Mouse (Mus musculus): ENCODE data around the gene Snx6. TPM values are rescaled to one million over a fixed set of nuclear protein-coding genes. Genes with fewer than 3 reads are reported as not detected.
"Not testable (repeated sequence)": the region's sequence is repeated elsewhere in the genome, so short reads cannot be mapped to it uniquely, and the experiment has no call there.

Snx6 gene
- polyA plus RNA-seq, 1 experiment from 2014 or later = 186 TPM

DNA sequence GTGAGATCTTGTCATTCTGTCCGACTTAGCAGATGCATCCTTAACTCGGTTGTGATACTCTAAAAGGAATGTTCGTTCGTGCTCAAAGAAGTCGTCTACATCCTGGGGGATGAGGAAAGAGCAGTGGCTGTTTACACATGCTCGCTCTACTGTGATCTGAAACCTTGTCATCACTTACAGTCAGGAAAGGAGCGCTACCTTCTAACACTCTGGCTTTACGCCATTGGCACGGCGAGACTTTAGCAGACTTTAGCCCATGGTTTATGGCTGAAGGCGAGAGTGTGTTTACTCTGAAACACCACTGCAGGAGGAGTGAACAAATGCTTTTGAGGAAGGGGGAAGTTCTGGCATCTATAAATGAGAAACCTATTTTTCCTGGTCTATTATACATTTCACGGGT is 31.9 kb downstream of the Snx6 start:
- Histone ChIP-seq H3K4me2 (no peak overlapping the region), H3K9me3 (ENCODE audit: low read depth, low read length) (no peaks in the 10 kb centered on the region), H3K4me1 (ENCODE audit: insufficient read depth) (no peaks in the 10 kb centered on the region), H3K9ac (no peak overlapping the region), H3K4me3 (ENCODE audit: low read depth, low read length) (no peak overlapping the region), H3K36me3 (ENCODE audit: insufficient read depth) (peaks cover 84% of the 10 kb centered on the region), H3K27ac (ENCODE audit: low read depth) (no peak overlapping the region), H3K27me3 (ENCODE audit: insufficient read depth, low read length) (no peaks in the 10 kb centered on the region)
- ATAC-seq (ENCODE audit: insufficient read depth) (no peak), DNase-seq (no peak)
- 86% methylated on average over 12 of the region's 12 CpGs for WGBS
- no peak for TF ChIP-seq CTCF (IDR thresholded peaks at IDR 0.05; ENCODE audit: low read depth)

GRCm38 (mm10) chr12:54760676-54761075 is 34.8 kb downstream of the Snx6 start:
- ATAC-seq (ENCODE audit: insufficient read depth) (no peak), DNase-seq (no peak)
- H3K27me3 ChIP-seq (ENCODE audit: insufficient read depth, low read length) = no peaks in the 10 kb centered on the region
- H3K36me3 ChIP-seq (ENCODE audit: insufficient read depth) = peaks cover 86% of the 10 kb centered on the region
- WGBS = 98% methylated on average over 1 of the region's 1 CpGs
- H3K9ac ChIP-seq = no peak overlapping the region
- no peaks in the 10 kb centered on the region for H3K9me3 ChIP-seq (ENCODE audit: low read depth, low read length)
- no peak overlapping the region for H3K4me3 ChIP-seq (ENCODE audit: low read depth, low read length)
- no peak overlapping the region for H3K27ac ChIP-seq (ENCODE audit: low read depth)
- no peaks in the 10 kb centered on the region for H3K4me1 ChIP-seq (ENCODE audit: insufficient read depth)
- no peak for TF ChIP-seq CTCF (IDR thresholded peaks at IDR 0.05; ENCODE audit: low read depth)
- H3K4me2 ChIP-seq = no peak overlapping the region

- TF ChIP-seq CTCF (IDR thresholded peaks at IDR 0.05; ENCODE audit: low read depth) = peak; percentile 27
- ATAC-seq (ENCODE audit: insufficient read depth) (no peak), DNase-seq (no peak)
- no peaks in the 10 kb centered on the region for H3K9me3 ChIP-seq (ENCODE audit: low read depth, low read length)
- no peaks in the 10 kb centered on the region for H3K4me1 ChIP-seq (ENCODE audit: insufficient read depth)
- no peak overlapping the region for H3K27ac ChIP-seq (ENCODE audit: low read depth)
- H3K4me3 ChIP-seq (ENCODE audit: low read depth, low read length) = no peak overlapping the region
- H3K9ac ChIP-seq = no peak overlapping the region
- H3K36me3 ChIP-seq (ENCODE audit: insufficient read depth) = peaks cover 82% of the 10 kb centered on the region
- WGBS = 93% methylated on average over 2 of the region's 2 CpGs
- no peaks in the 10 kb centered on the region for H3K27me3 ChIP-seq (ENCODE audit: insufficient read depth, low read length)
- H3K4me2 ChIP-seq = no peak overlapping the region
These were observed 36.7 kb downstream of the Snx6 start for GRCm38 (mm10) chr12:54758846-54759245.

- no peaks in the 10 kb centered on the region for H3K9me3 ChIP-seq (ENCODE audit: low read depth, low read length)
- H3K27me3 ChIP-seq (ENCODE audit: insufficient read depth, low read length) = no peaks in the 10 kb centered on the region
- WGBS = 94% methylated on average over 8 of the region's 8 CpGs
- H3K9ac ChIP-seq = no peak overlapping the region
- DNase-seq (no peak), ATAC-seq (ENCODE audit: insufficient read depth) (no peak)
- peaks cover 65% of the 10 kb centered on the region for H3K36me3 ChIP-seq (ENCODE audit: insufficient read depth)
- H3K4me2 ChIP-seq = no peak overlapping the region
- H3K4me1 ChIP-seq (ENCODE audit: insufficient read depth) = no peaks in the 10 kb centered on the region
- TF ChIP-seq CTCF (IDR thresholded peaks at IDR 0.05; ENCODE audit: low read depth) = no peak
- no peak overlapping the region for H3K27ac ChIP-seq (ENCODE audit: low read depth)
- H3K4me3 ChIP-seq (ENCODE audit: low read depth, low read length) = no peak overlapping the region
These were observed 46.9 kb downstream of the Snx6 start for GRCm38 (mm10) chr12:54748647-54749046.

DNA sequence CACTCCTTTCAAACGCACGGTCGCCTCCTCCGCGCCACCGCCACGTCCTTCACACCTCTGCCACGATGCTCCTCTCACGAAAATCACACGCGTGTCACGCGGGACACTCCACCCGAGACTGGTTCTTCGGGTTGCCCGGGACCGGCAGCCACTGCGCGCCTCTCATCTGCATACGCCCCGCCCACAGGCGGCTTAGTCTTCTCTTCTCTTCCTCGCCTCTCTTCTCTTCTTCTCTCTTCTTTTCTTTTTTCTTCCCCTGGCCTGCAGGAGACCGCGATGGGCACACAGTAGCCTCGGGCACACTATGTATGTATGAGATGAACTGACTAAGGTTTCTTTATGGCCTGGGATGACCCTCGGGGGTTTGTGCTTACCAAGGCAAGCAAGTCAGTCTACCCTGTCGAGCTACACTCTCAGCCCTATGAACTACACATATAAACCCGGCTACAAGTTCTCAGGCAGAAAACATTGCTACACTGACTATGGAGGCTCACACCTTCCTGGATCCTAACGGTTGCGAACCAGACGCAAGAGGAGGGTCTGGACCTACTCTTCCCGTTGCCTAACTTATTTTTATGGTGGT is 56.8 kb downstream of the Snx6 start:
- not testable (repeated sequence) for H3K4me3 ChIP-seq (ENCODE audit: low read depth, low read length); H3K27me3 ChIP-seq (ENCODE audit: insufficient read depth, low read length); H3K36me3 ChIP-seq (ENCODE audit: insufficient read depth); H3K9ac ChIP-seq; H3K4me1 ChIP-seq (ENCODE audit: insufficient read depth); DNase-seq; H3K9me3 ChIP-seq (ENCODE audit: low read depth, low read length); H3K27ac ChIP-seq (ENCODE audit: low read depth); H3K4me2 ChIP-seq
- WGBS = 0% methylated on average over 9 of the region's 33 CpGs
- peak; percentile 48 for ATAC-seq (ENCODE audit: insufficient read depth)

DNA sequence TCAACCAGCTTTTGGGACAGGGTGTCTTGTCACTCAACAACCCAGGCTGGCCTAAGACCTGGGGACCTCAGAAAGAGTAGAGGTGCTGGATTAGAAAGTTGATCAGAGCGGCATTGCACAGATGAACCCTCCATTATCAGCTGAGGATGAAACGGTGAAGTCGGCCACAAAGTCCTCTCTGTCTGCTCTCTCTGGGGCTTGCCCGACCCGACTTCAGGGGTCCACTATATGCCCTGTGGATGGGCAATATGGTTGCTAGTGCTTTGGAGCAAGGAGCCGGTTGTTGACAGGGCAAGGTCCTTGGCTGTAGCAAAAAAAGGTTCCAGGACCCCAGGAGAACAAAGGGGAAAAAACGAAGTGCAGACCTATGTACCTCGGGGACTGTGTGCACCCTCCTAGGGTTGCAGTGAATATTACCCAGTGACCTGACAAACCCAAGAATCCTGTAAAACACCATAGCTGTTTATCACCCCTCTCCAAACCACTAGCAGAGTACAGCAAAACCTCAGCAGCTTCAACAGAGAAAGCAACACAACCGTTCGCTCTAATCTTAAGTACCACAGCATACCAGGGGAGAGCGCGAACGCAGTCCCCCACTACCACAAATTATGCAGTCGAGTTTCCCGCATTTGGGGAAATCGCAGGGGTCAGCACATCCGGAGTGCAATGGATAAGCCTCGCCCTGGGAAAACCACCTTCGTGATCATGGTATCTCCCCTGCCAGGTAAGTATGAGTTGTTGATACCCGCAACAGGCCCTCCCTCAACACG is 57.4 kb downstream of the Snx6 start:
- H3K27me3 ChIP-seq (ENCODE audit: insufficient read depth, low read length); H3K4me3 ChIP-seq (ENCODE audit: low read depth, low read length); H3K9ac ChIP-seq; H3K36me3 ChIP-seq (ENCODE audit: insufficient read depth); H3K27ac ChIP-seq (ENCODE audit: low read depth); H3K4me1 ChIP-seq (ENCODE audit: insufficient read depth); DNase-seq; H3K9me3 ChIP-seq (ENCODE audit: low read depth, low read length); H3K4me2 ChIP-seq: not testable (repeated sequence)
- WGBS = no CpG with 5 or more reads among the region's 21 CpGs
- ATAC-seq (ENCODE audit: insufficient read depth) = peak; percentile 90

DNA sequence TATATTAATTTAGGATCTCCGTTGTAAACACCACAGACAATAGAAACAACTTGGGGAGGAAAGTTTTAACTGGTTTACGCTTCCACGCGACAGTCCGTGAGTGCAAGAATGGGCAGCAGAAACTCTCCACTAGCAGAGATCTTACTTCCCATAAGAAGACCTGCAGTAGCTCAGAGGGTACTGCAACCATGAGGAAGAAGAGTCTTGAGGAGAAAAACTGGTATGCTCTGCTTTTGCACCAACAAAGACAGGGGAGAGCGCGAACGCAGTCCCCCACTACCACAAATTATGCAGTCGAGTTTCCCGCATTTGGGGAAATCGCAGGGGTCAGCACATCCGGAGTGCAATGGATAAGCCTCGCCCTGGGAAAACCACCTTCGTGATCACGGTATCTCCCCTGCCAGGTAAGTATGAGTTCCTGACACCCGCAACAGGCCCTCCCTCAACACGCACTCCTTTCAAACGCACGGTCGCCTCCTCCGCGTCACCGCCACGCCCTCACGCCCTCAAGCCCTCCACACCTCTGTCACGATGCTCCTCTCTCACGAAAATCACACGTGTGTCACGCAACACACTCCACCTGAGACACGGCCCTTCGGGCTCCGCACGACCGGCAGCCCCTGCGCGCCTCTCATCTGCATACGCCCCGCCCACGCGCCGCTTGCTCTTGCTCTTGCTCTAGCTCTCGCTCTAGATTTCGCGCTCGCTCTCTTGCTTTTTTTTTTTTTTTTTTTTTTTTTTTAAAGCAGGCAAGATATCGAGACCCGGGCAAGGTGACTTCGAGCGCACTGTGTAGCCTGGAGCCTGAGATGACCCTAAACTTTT is 61.0 kb downstream of the Snx6 start:
- not testable (repeated sequence) for DNase-seq; H3K27ac ChIP-seq (ENCODE audit: low read depth); H3K4me3 ChIP-seq (ENCODE audit: low read depth, low read length); H3K27me3 ChIP-seq (ENCODE audit: insufficient read depth, low read length); H3K4me2 ChIP-seq; H3K9ac ChIP-seq; H3K36me3 ChIP-seq (ENCODE audit: insufficient read depth); H3K9me3 ChIP-seq (ENCODE audit: low read depth, low read length); H3K4me1 ChIP-seq (ENCODE audit: insufficient read depth)
- ATAC-seq (ENCODE audit: insufficient read depth) = peak; percentile 48
- WGBS = 0% methylated on average over 2 of the region's 49 CpGs

DNA sequence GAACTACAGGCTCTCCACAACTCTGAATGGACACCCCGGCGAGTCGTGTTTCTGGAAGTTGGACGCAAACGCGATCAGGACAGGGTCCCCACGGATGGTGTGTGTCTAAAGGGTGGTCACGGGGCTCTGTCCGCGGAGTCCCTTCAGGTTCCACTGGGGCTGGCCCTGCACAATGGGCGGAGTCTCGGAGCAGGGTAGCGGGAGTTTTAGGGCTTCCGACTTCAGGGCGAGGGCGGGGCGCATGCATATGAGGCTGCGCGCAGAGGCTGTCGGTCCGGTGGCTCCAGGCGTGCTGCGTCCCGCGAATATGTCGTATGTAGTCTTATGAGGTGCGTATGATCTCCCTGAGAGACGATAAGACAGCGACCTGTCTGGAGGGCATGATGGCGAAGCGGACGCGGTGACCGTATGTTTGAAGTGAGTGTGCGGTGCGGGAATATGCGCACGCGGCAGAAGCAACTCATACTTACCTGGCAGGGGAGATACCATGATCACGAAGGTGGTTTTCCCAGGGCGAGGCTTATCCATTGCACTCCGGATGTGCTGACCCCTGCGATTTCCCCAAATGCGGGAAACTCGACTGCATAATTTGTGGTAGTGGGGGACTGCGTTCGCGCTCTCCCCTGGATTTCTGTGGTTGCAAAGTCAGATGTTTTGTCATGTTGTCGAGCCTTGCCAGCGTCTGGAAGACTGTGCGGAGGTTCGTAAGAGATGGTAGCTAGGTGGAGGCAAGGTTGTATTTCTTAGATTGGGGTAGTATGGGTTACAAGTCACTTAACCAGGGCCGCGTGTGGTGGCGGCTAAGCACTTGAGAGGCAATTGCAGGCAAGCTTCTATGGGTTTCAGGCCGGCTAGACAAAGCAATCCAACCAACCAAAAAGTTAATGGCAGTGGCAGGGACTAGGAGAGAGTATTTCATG is 66.1 kb downstream of the Snx6 start:
- H3K36me3 ChIP-seq (ENCODE audit: insufficient read depth); H3K4me3 ChIP-seq (ENCODE audit: low read depth, low read length); H3K4me1 ChIP-seq (ENCODE audit: insufficient read depth); H3K9ac ChIP-seq; H3K27ac ChIP-seq (ENCODE audit: low read depth); DNase-seq; H3K4me2 ChIP-seq; H3K27me3 ChIP-seq (ENCODE audit: insufficient read depth, low read length); H3K9me3 ChIP-seq (ENCODE audit: low read depth, low read length): not testable (repeated sequence)
- WGBS = no CpG with 5 or more reads among the region's 56 CpGs
- peak; percentile 93 for ATAC-seq (ENCODE audit: insufficient read depth)

- H3K36me3 ChIP-seq (ENCODE audit: insufficient read depth); H3K27ac ChIP-seq (ENCODE audit: low read depth); H3K27me3 ChIP-seq (ENCODE audit: insufficient read depth, low read length); DNase-seq; H3K9ac ChIP-seq; H3K4me1 ChIP-seq (ENCODE audit: insufficient read depth); H3K9me3 ChIP-seq (ENCODE audit: low read depth, low read length); H3K4me3 ChIP-seq (ENCODE audit: low read depth, low read length); H3K4me2 ChIP-seq: not testable (repeated sequence)
- peak; percentile 93 for ATAC-seq (ENCODE audit: insufficient read depth)
- no CpG with 5 or more reads among the region's 56 CpGs for WGBS
These were observed 76.4 kb downstream of the Snx6 start for GRCm38 (mm10) chr12:54718871-54719786.

Measured in lung, embryonic 14.5 days (tissue).